Mouse (Mus musculus): ENCODE measurements around the gene Fstl4. TPM values are rescaled to one million over a fixed set of nuclear protein-coding genes. Genes with fewer than 3 reads are reported as not detected.
"Not testable (repeated sequence)": the region's sequence is repeated elsewhere in the genome, so short reads cannot be mapped to it uniquely, and the experiment has no call there.

Fstl4 gene
- polyA plus RNA-seq, 1 experiment from 2014 or later = 5.7 TPM

GRCm38 (mm10) chr11:53184046-53184445 lies 419.6 kb downstream of the Fstl4 start:
- Histone ChIP-seq H3K4me1 (replicated peaks; ENCODE audit: control insufficient read depth, insufficient read depth, low read length) (no peaks in the 10 kb centered on the region), H3K4me3 (ENCODE audit: low read depth, low read length) (no peak overlapping the region), H3K4me2 (replicated peaks; ENCODE audit: low read depth) (no peak overlapping the region), H3K27ac (ENCODE audit: low read depth, low read length) (no peak overlapping the region), H3K27me3 (replicated peaks; ENCODE audit: control insufficient read depth, insufficient read depth, low read length) (no peaks in the 10 kb centered on the region), H3K36me3 (ENCODE audit: control insufficient read depth, insufficient read depth) (no peaks in the 10 kb centered on the region), H3K9ac (ENCODE audit: low read depth, low read length) (no peak overlapping the region), H3K9me3 (ENCODE audit: control insufficient read depth) (no peaks in the 10 kb centered on the region)
- whole genome bisulfite sequencing = 87% methylated on average over 7 of the region's 7 CpGs
- TF ChIP-seq CTCF (IDR thresholded peaks at IDR 0.05; ENCODE audit: low read depth) = no peak
- no peak for ATAC-seq

- H3K4me2 ChIP-seq (replicated peaks; ENCODE audit: low read depth) = no peak overlapping the region
- ATAC-seq = no peak
- no peak overlapping the region for H3K4me3 ChIP-seq (ENCODE audit: low read depth, low read length)
- H3K27me3 ChIP-seq (replicated peaks; ENCODE audit: control insufficient read depth, insufficient read depth, low read length) = no peaks in the 10 kb centered on the region
- no peaks in the 10 kb centered on the region for H3K9me3 ChIP-seq (ENCODE audit: control insufficient read depth)
- H3K4me1 ChIP-seq (replicated peaks; ENCODE audit: control insufficient read depth, insufficient read depth, low read length) = no peaks in the 10 kb centered on the region
- TF ChIP-seq CTCF (IDR thresholded peaks at IDR 0.05; ENCODE audit: low read depth) = no peak
- H3K9ac ChIP-seq (ENCODE audit: low read depth, low read length) = no peak overlapping the region
- WGBS = 71% methylated on average over 5 of the region's 5 CpGs
- no peak overlapping the region for H3K27ac ChIP-seq (ENCODE audit: low read depth, low read length)
- no peaks in the 10 kb centered on the region for H3K36me3 ChIP-seq (ENCODE audit: control insufficient read depth, insufficient read depth)
Observed at GRCm38 (mm10) chr11:53184698-53185097, 420.3 kb downstream of the Fstl4 start.

- 66% methylated on average over 5 of the region's 5 CpGs for WGBS
- Histone ChIP-seq H3K4me1 (replicated peaks; ENCODE audit: control insufficient read depth, insufficient read depth, low read length) (no peaks in the 10 kb centered on the region), H3K4me2 (replicated peaks; ENCODE audit: low read depth) (no peak overlapping the region), H3K27ac (ENCODE audit: low read depth, low read length) (no peak overlapping the region), H3K36me3 (ENCODE audit: control insufficient read depth, insufficient read depth) (no peaks in the 10 kb centered on the region), H3K9me3 (ENCODE audit: control insufficient read depth) (no peaks in the 10 kb centered on the region), H3K4me3 (ENCODE audit: low read depth, low read length) (no peak overlapping the region), H3K9ac (ENCODE audit: low read depth, low read length) (no peak overlapping the region), H3K27me3 (replicated peaks; ENCODE audit: control insufficient read depth, insufficient read depth, low read length) (no peaks in the 10 kb centered on the region)
- no peak for ATAC-seq
- TF ChIP-seq CTCF (IDR thresholded peaks at IDR 0.05; ENCODE audit: low read depth) = no peak
Observed at GRCm38 (mm10) chr11:53187427-53188140, 423.1 kb downstream of the Fstl4 start.

- H3K9me3 ChIP-seq (ENCODE audit: control insufficient read depth); H3K36me3 ChIP-seq (ENCODE audit: control insufficient read depth, insufficient read depth); H3K4me2 ChIP-seq (replicated peaks; ENCODE audit: low read depth); H3K4me1 ChIP-seq (replicated peaks; ENCODE audit: control insufficient read depth, insufficient read depth, low read length); H3K27me3 ChIP-seq (replicated peaks; ENCODE audit: control insufficient read depth, insufficient read depth, low read length); H3K9ac ChIP-seq (ENCODE audit: low read depth, low read length); ATAC-seq; H3K27ac ChIP-seq (ENCODE audit: low read depth, low read length); H3K4me3 ChIP-seq (ENCODE audit: low read depth, low read length): not testable (repeated sequence)
- WGBS = 96% methylated on average over 1 of the region's 1 CpGs
Observed at GRCm38 (mm10) chr11:53196551-53196950, 432.1 kb downstream of the Fstl4 start.

GRCm38 (mm10) chr11:53197111-53197510 lies 432.7 kb downstream of the Fstl4 start:
- no peak for TF ChIP-seq CTCF (IDR thresholded peaks at IDR 0.05; ENCODE audit: low read depth)
- H3K36me3 ChIP-seq (ENCODE audit: control insufficient read depth, insufficient read depth) = no peaks in the 10 kb centered on the region
- H3K4me1 ChIP-seq (replicated peaks; ENCODE audit: control insufficient read depth, insufficient read depth, low read length) = no peaks in the 10 kb centered on the region
- no peaks in the 10 kb centered on the region for H3K27me3 ChIP-seq (replicated peaks; ENCODE audit: control insufficient read depth, insufficient read depth, low read length)
- ATAC-seq = no peak
- H3K4me3 ChIP-seq (ENCODE audit: low read depth, low read length) = no peak overlapping the region
- 90% methylated on average over 2 of the region's 2 CpGs for WGBS
- H3K9me3 ChIP-seq (ENCODE audit: control insufficient read depth) = no peaks in the 10 kb centered on the region
- H3K27ac ChIP-seq (ENCODE audit: low read depth, low read length) = no peak overlapping the region
- H3K9ac ChIP-seq (ENCODE audit: low read depth, low read length) = no peak overlapping the region
- H3K4me2 ChIP-seq (replicated peaks; ENCODE audit: low read depth) = no peak overlapping the region

- Histone ChIP-seq H3K9me3 (ENCODE audit: control insufficient read depth) (no peaks in the 10 kb centered on the region), H3K27me3 (replicated peaks; ENCODE audit: control insufficient read depth, insufficient read depth, low read length) (no peaks in the 10 kb centered on the region), H3K4me2 (replicated peaks; ENCODE audit: low read depth) (no peak overlapping the region), H3K27ac (ENCODE audit: low read depth, low read length) (no peak overlapping the region), H3K36me3 (ENCODE audit: control insufficient read depth, insufficient read depth) (no peaks in the 10 kb centered on the region), H3K9ac (ENCODE audit: low read depth, low read length) (no peak overlapping the region), H3K4me3 (ENCODE audit: low read depth, low read length) (no peak overlapping the region), H3K4me1 (replicated peaks; ENCODE audit: control insufficient read depth, insufficient read depth, low read length) (no peaks in the 10 kb centered on the region)
- no peak for TF ChIP-seq CTCF (IDR thresholded peaks at IDR 0.05; ENCODE audit: low read depth)
- no peak for ATAC-seq
- WGBS = 77% methylated on average over 2 of the region's 2 CpGs
Observed at GRCm38 (mm10) chr11:53202459-53203250, 438.2 kb downstream of the Fstl4 start.
